Mouse (Mus musculus) cerebellum, adult 9-11 months (tissue): Measurements from ENCODE around the gene Gpr89.

ENCODE experiments used
- DNase-seq: peaks from one replicate; pipeline ENCODE4 v3.0.0; 2022

Gene Gpr89

DNA sequence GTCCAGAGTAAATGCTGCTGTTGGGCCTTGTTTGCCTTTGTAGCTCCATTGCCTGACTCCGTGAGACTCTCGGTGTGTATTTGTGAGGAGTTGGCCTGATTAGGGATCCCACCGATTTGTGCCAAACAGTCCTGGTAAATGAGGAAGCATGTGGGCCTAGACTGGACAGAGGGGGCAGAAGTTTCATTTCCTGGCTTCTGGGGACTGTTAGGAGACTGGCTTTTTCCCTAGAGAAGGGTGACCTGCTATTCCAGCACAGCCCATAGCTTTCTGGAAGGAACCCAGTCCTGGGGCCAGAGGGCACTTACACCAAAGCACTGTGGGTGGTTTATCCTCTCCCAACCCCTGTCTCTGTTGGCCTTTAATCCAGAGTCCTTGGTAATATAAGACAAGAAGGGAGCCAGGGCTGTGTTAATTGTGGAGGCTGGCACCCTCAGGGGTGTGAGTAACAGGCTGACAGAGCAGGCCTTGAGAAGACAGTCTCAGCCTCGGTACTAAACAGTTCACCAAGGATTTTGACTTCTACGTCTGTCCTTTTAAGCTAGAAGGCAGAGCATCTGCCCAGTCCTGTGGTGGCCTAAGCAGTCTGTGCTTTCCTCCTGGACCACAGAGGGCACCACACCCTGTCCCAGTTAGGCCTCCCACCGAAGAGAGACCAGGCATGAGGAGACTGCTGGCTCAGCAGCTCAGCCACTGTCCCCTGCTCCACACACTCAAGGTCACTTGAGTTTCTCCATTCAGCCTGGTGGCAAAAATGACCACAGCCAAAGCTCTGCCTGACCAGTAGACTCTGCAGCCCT, 84.8 kb downstream of the Gpr89 start:
- DNase-seq, result no peak
